Mouse (Mus musculus): ENCODE results near the gene Foxr2. TPM values are rescaled to one million over a fixed set of nuclear protein-coding genes. Genes with fewer than 3 reads are reported as not detected.

Foxr2 gene
- polyA plus RNA-seq (2015; fragmentation: Nextera tagmentation; extraction: Ambion mirVana): 0.07 and 0.08 TPM in 2 replicates

DNA sequence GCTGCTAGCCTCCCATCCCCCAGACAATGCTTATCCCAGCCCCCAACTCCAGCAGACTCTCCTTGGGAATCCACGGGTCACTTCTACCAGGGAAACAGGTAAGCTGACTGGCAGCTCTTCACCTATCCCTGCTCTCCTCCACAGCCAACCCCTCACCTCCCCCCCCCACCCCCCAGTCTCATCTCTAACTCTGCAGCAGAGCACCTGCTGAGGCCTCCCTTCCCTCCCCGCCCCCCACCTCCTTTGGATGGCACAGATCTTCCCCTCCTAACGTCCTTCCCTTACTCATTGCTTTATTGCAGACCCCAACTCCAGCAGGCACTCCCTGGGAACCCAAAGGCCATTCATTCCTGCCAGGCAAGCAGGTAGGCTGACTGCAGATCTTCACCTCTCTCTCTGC is at the start of gene Foxr2:
Foxr2 (plus strand) TSS at position 301 of the 400 bp plus-strand sequence.
- no peak within 1 kb of the TSS for H3K4me2 ChIP-seq (replicated peaks; ENCODE audit: low read depth, low read length)
- WGBS: 13% methylated on average over 2 of the region's 3 CpGs
- no peaks in the 10 kb centered on the region for H3K4me1 ChIP-seq (ENCODE audit: insufficient read depth, low read length)
- no peaks in the 10 kb centered on the region for H3K36me3 ChIP-seq (ENCODE audit: insufficient read depth, low read length)
- H3K4me3 ChIP-seq (ENCODE audit: low read length): no peak within 1 kb of the TSS
- no peak for ATAC-seq (ENCODE audit: low FRiP score, low TSS enrichment)
- no peaks in the 10 kb centered on the region for H3K9me3 ChIP-seq (ENCODE audit: low read length)
- no peak within 1 kb of the TSS for H3K27ac ChIP-seq (ENCODE audit: low read length)
- peaks cover 6% of the 10 kb centered on the region; the same call in 1 of the 2 replicates for H3K27me3 ChIP-seq (ENCODE audit: insufficient read depth, low read length)
- no peak within 1 kb of the TSS for H3K9ac ChIP-seq (replicated peaks; ENCODE audit: low read length)

DNA sequence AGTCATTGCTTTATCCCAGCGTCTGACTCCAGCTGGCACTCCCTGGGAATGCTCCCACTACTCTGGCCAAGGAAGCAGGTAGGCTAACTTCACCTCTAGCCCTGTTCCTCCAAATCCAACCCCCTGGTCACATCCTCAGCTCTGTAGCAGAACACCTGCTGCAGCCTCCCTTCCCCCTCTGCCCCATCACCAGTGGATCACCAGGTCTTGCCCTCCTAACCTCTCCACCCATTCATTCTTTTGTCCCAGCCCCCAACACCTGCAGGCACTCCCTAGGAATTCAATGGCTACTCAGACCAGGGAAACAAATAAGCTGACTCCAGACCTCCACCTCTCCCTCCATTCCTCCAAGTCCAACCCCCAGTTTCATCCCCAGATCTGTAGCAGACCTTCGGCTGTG is 427 bp downstream of the Foxr2 start:
- H3K4me1 ChIP-seq (ENCODE audit: insufficient read depth, low read length): no peaks in the 10 kb centered on the region
- no peak overlapping the region for H3K9ac ChIP-seq (replicated peaks; ENCODE audit: low read length)
- no peak overlapping the region for H3K4me3 ChIP-seq (ENCODE audit: low read length)
- H3K9me3 ChIP-seq (ENCODE audit: low read length): no peaks in the 10 kb centered on the region
- ATAC-seq (ENCODE audit: low FRiP score, low TSS enrichment): no peak
- peaks cover 6% of the 10 kb centered on the region; the same call in 1 of the 2 replicates for H3K27me3 ChIP-seq (ENCODE audit: insufficient read depth, low read length)
- 44% methylated on average over 2 of the region's 2 CpGs for WGBS
- H3K27ac ChIP-seq (ENCODE audit: low read length): no peak overlapping the region
- no peaks in the 10 kb centered on the region for H3K36me3 ChIP-seq (ENCODE audit: insufficient read depth, low read length)
- no peak overlapping the region for H3K4me2 ChIP-seq (replicated peaks; ENCODE audit: low read depth, low read length)

DNA sequence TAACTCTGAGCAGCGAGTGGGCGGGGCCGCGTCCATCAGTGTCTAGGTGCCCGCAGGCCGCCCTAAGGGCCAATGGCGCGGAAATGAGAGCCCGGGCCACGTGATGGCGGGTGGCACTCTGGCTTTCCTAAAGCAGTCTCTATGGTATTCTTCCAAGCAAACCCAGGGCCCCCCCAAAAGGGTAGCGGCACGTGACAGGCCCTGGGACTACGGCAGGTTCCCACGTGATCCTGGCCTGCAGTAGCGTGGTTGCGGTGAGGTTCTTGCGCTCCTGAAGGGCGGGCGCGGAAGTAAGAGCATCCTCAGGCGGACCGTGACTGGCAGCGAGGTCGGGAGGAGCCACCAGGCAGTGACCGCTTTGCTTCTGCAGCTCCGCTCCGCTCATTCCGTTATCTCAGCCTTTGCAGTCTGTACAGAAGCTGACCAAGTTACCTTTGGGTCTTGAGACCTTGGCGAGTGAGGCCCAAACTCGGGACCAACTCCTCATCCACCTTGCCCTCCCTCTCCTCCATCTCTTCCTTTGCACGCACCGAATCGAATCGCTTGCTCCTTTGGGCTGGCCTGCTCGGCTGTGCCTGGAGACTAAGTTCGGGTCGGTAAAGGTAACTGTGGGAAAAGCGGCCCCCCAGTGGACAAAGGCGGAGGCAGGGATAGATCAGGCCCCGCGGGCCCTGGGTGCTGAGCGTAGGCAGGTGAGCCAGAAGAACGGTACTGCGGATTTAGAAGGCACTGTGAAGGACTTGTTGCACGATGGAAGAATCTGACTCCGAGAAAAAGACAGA is 21.3 kb downstream of the Foxr2 start, which contains the start of gene Rragb:
Rragb (plus strand) TSS at position 248 of the 782 bp plus-strand sequence.
- H3K36me3 ChIP-seq (ENCODE audit: insufficient read depth, low read length): no peaks in the 10 kb centered on the region
- no peaks in the 10 kb centered on the region for H3K9me3 ChIP-seq (ENCODE audit: low read length)
- no peak within 1 kb of the TSS for H3K27ac ChIP-seq (ENCODE audit: low read length)
- peak within 1 kb of the TSS; percentile 61 for H3K4me2 ChIP-seq (replicated peaks; ENCODE audit: low read depth, low read length)
- peaks cover 23% of the 10 kb centered on the region for H3K27me3 ChIP-seq (ENCODE audit: insufficient read depth, low read length)
- 18% methylated on average over 47 of the region's 47 CpGs for WGBS
- peak within 1 kb of the TSS; percentile 58 for H3K9ac ChIP-seq (replicated peaks; ENCODE audit: low read length)
- peak; percentile 97 for ATAC-seq (ENCODE audit: low FRiP score, low TSS enrichment)
- H3K4me3 ChIP-seq (ENCODE audit: low read length): peak within 1 kb of the TSS; percentile 53
- H3K4me1 ChIP-seq (ENCODE audit: insufficient read depth, low read length): no peaks in the 10 kb centered on the region

DNA sequence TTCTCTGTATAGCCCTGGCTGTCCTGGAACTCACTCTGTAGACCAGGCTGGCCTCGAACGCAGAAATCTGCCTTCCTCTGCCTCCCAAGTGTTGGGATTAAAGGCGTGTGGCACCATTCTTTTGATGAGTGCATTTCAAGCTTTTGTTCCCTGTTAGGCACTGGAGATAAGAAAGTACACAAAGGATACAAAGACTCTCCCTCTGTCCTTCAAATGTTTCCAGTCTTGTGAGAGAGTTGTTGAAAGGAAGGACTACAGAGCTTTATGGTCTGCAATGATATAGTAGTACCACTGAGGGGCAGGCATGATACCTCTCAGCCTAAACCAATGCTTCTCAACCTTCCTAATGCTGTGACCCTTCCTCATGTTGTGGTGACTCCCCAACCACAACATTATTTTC is 24.1 kb downstream of the Foxr2 start:
- no peaks in the 10 kb centered on the region for H3K4me1 ChIP-seq (ENCODE audit: insufficient read depth, low read length)
- H3K9me3 ChIP-seq (ENCODE audit: low read length): no peaks in the 10 kb centered on the region
- H3K9ac ChIP-seq (replicated peaks; ENCODE audit: low read length): no peak overlapping the region
- H3K27ac ChIP-seq (ENCODE audit: low read length): no peak overlapping the region
- no peaks in the 10 kb centered on the region for H3K36me3 ChIP-seq (ENCODE audit: insufficient read depth, low read length)
- 86% methylated on average over 3 of the region's 3 CpGs for WGBS
- no peak for ATAC-seq (ENCODE audit: low FRiP score, low TSS enrichment)
- H3K4me3 ChIP-seq (ENCODE audit: low read length): no peak overlapping the region
- H3K4me2 ChIP-seq (replicated peaks; ENCODE audit: low read depth, low read length): no peak overlapping the region
- H3K27me3 ChIP-seq (ENCODE audit: insufficient read depth, low read length): peaks cover 19% of the 10 kb centered on the region

DNA sequence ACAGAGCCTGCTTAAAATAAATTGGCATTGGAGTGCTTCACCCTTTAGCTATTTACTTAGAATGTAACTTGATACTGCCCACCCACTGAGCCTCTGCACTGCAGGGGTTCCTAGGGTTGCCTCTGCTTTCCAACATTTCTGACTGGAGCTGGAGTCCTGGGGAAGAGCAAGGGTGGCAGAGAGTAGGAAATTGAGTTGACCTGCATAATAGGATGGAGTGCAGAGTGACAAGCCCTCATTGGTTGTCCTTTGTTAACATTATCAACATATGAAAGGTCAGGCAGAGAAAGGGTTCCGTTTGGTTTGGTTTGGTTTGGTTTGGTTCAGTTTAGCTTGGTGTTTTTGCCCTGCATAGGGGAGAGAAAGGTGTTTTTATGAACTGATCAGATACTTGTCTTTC is 33.2 kb downstream of the Foxr2 start:
- no peaks in the 10 kb centered on the region for H3K4me1 ChIP-seq (ENCODE audit: insufficient read depth, low read length)
- H3K9me3 ChIP-seq (ENCODE audit: low read length): no peaks in the 10 kb centered on the region
- H3K9ac ChIP-seq (replicated peaks; ENCODE audit: low read length): no peak overlapping the region
- no peak overlapping the region for H3K4me3 ChIP-seq (ENCODE audit: low read length)
- H3K27ac ChIP-seq (ENCODE audit: low read length): no peak overlapping the region
- no peaks in the 10 kb centered on the region for H3K36me3 ChIP-seq (ENCODE audit: insufficient read depth, low read length)
- no peak for ATAC-seq (ENCODE audit: low FRiP score, low TSS enrichment)
- H3K27me3 ChIP-seq (ENCODE audit: insufficient read depth, low read length): peaks cover 2% of the 10 kb centered on the region; the same call in 1 of the 2 replicates
- no peak overlapping the region for H3K4me2 ChIP-seq (replicated peaks; ENCODE audit: low read depth, low read length)
- 19% methylated on average over 1 of the region's 1 CpGs for WGBS

DNA sequence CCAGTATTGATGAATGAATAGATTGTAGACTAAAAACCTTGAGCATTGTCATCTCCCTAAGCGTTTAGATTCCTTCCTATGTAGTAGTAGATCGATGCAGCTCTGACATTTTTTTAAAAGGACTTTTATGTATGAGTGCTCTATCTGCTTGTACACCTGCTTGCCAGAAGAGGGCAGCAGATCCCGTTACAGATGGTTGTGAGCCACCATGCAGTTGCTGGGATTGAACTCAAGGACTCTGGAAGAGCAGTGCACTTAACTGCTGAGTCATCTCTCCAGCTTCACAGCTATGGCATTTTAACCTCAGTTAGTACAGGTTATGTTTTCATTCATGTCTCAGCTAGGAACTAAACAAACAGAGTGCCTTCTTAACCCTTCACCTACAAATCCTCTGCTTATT is 36.7 kb downstream of the Foxr2 start:
- 62% methylated on average over 3 of the region's 3 CpGs for WGBS
- Histone ChIP-seq H3K27ac (ENCODE audit: low read length) (no peak overlapping the region), H3K4me3 (ENCODE audit: low read length) (no peak overlapping the region), H3K36me3 (ENCODE audit: insufficient read depth, low read length) (no peaks in the 10 kb centered on the region), H3K27me3 (ENCODE audit: insufficient read depth, low read length) (no peaks in the 10 kb centered on the region), H3K4me1 (ENCODE audit: insufficient read depth, low read length) (no peaks in the 10 kb centered on the region), H3K9ac (replicated peaks; ENCODE audit: low read length) (no peak overlapping the region), H3K9me3 (ENCODE audit: low read length) (no peaks in the 10 kb centered on the region), H3K4me2 (replicated peaks; ENCODE audit: low read depth, low read length) (no peak overlapping the region)
- ATAC-seq (ENCODE audit: low FRiP score, low TSS enrichment): no peak

DNA sequence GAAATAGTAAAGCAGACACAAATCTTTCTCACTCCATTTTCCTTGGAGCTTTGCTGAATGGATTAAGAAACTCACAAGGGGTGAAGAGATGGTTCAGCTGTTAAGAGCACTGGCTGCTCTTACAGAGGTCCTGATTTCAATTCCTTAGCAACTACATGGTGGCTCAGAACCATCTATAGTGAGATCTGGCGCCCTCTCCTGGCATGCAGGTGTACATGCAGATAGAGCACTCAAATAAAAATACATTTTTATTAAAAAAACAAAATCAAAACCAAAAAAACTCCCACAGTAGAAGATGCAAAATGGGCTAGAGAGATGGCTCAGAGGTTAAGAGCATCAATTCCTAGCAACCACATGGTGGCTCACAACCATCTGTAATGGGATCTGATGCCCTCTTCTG is 56.2 kb downstream of the Foxr2 start:
- WGBS: 10% methylated on average over 1 of the region's 1 CpGs
- Histone ChIP-seq H3K4me3 (ENCODE audit: low read length) (no peak overlapping the region), H3K27ac (ENCODE audit: low read length) (no peak overlapping the region), H3K9me3 (ENCODE audit: low read length) (no peaks in the 10 kb centered on the region), H3K9ac (replicated peaks; ENCODE audit: low read length) (no peak overlapping the region), H3K4me1 (ENCODE audit: insufficient read depth, low read length) (no peaks in the 10 kb centered on the region), H3K4me2 (replicated peaks; ENCODE audit: low read depth, low read length) (no peak overlapping the region), H3K27me3 (ENCODE audit: insufficient read depth, low read length) (no peaks in the 10 kb centered on the region), H3K36me3 (ENCODE audit: insufficient read depth, low read length) (no peaks in the 10 kb centered on the region)
- no peak for ATAC-seq (ENCODE audit: low FRiP score, low TSS enrichment)

DNA sequence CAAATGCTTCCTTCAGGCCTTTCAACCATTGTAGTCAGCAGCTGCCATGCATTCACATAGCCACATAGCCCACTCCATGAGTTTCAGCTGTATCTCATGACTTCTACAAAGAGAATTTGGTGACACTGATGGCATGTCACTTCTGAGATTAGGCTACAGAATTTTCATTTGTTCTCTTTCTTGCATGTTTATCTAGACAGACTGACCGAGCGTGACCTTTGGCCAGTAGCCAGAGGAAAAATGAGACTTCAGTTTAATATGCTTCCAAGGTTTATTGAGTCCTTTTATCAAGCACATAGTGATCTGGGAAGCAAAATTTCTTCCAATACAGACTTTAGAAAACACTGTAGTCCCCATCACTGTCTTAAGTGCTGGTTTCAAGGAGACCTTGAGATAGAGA is 63.6 kb downstream of the Foxr2 start:
- Histone ChIP-seq H3K9ac (replicated peaks; ENCODE audit: low read length) (no peak overlapping the region), H3K4me1 (ENCODE audit: insufficient read depth, low read length) (no peaks in the 10 kb centered on the region), H3K9me3 (ENCODE audit: low read length) (no peaks in the 10 kb centered on the region), H3K4me3 (ENCODE audit: low read length) (no peak overlapping the region), H3K36me3 (ENCODE audit: insufficient read depth, low read length) (no peaks in the 10 kb centered on the region), H3K27ac (ENCODE audit: low read length) (no peak overlapping the region), H3K27me3 (ENCODE audit: insufficient read depth, low read length) (no peaks in the 10 kb centered on the region), H3K4me2 (replicated peaks; ENCODE audit: low read depth, low read length) (no peak overlapping the region)
- ATAC-seq (ENCODE audit: low FRiP score, low TSS enrichment): no peak
- 69% methylated on average over 2 of the region's 2 CpGs for WGBS
